Mouse (Mus musculus): ENCODE data around the gene Hdac7.

DNA sequence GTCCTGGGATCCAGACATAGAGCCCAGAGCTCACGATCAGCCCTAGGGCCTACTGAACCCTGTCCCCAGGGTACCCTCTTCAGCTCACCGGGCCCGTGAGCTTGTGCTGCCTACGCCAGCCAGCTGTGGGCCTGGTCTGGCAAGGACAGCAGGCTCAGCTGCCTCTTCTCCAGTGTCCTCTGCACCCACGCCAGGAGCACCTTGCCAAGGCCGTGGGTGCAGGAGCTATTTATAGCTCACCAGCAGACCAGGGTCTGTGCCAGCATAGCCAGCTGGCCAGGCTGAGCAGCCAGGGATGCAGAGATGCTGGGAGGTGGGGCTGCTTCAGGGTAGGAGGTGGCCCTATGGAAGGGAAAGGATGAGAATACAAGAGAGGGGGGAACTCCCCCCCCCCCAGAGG lies 32.2 kb downstream of the Hdac7 start:
- TF ChIP-seq CTCF (IDR thresholded peaks at IDR 0.05; ENCODE audit: low read depth, low read length) (no peak), GATA1 (IDR thresholded peaks at IDR 0.05; ENCODE audit: borderline replicate concordance, low read length) (no peak), POLR2AphosphoS5 (IDR thresholded peaks at IDR 0.05; ENCODE audit: insufficient replicate concordance, low read depth, low read length) (no peak), TAL1 (conservative IDR thresholded peaks at IDR 0.05; ENCODE audit: low read depth, low read length) (no peak)
